Mouse (Mus musculus) heart, postnatal 0 days (tissue): ENCODE measurements around the gene Camta1. TPM values are rescaled to one million over a fixed set of nuclear protein-coding genes. Genes with fewer than 3 reads are reported as not detected.
A peak's percentile ranks its signal among the peaks of the same experiment; 100 is the strongest.

ENCODE experiments used
- ATAC-seq: fragments of 200-750 bp; cut with Nextera tagmentation; 2 replicates; pipeline ENCODE4 v1.8.0; 2017; ENCODE audit warnings: low read depth, moderate number of reproducible peaks, moderate library complexity; ENCODE audit not compliant: insufficient read depth
- DNase-seq: peaks from one replicate; pipeline ENCODE4 v3.0.0-alpha.2; 2016; ENCODE audit warnings: low spot score
- H3K27ac ChIP-seq: fragments of 300-500 bp; sonication (generic); 2 replicates; pipeline ENCODE4 v1.5.1; 2014; ENCODE audit warnings: low read depth, mild to moderate bottlenecking
- H3K27me3 ChIP-seq: fragments of 300-500 bp; sonication (generic); 2 replicates; pipeline ENCODE4 v1.6.1; 2014; ENCODE audit warnings: low read length, mixed read lengths; ENCODE audit not compliant: control insufficient read depth, insufficient read depth
- H3K36me3 ChIP-seq: fragments of 300-500 bp; sonication (generic); replicated peaks from 2 replicates; pipeline ENCODE4 v1.6.1; 2014; ENCODE audit warnings: low read length, mixed read lengths; ENCODE audit not compliant: control insufficient read depth, insufficient read depth
- H3K4me1 ChIP-seq: fragments of 300-500 bp; sonication (generic); 2 replicates; pipeline ENCODE4 v1.6.1; 2014; ENCODE audit warnings: antibody characterized with exemption; ENCODE audit not compliant: control insufficient read depth, insufficient read depth
- H3K4me2 ChIP-seq: fragments of 300-500 bp; sonication (generic); 2 replicates; pipeline ENCODE4 v1.6.1; 2014; ENCODE audit warnings: low read depth, mild to moderate bottlenecking, low read length, moderate library complexity
- H3K4me3 ChIP-seq: fragments of 300-500 bp; sonication (generic); 2 replicates; pipeline ENCODE4 v1.5.1; 2014; ENCODE audit warnings: low read depth, low read length
- H3K9ac ChIP-seq: fragments of 300-500 bp; sonication (generic); replicated peaks from 2 replicates; pipeline ENCODE4 v1.6.1; 2014; ENCODE audit warnings: low read depth, low read length, mixed read lengths
- H3K9me3 ChIP-seq: fragments of 300-500 bp; sonication (generic); replicated peaks from 2 replicates; pipeline ENCODE4 v1.6.1; 2016; ENCODE audit warnings: low read length; ENCODE audit not compliant: control insufficient read depth
- CTCF ChIP-seq: IDR thresholded peaks from 2 replicates; pipeline ENCODE4 v1.5.1; 2016; ENCODE audit warnings: antibody characterized with exemption, control low read depth, low read depth
- EP300 ChIP-seq: IDR thresholded peaks from 2 replicates; pipeline ENCODE4 v1.6.1; 2016; ENCODE audit warnings: antibody characterized with exemption, low read depth
- WGBS: fragments of 180-500 bp; shearing (Covaris S2); extraction: QIAGEN DNeasy Blood & Tissue Kit; methylation state at CpG from one replicate; pipeline ENCODE4 v1.1.7; 2014; 5-methylcytosine and 5-hydroxymethylcytosine counted together
- polyA plus RNA-seq: library from polyadenylated mRNA; unstranded; fragments of >200 nt; fragmentation: Nextera tagmentation; extraction: Ambion mirVana; gene quantifications from 2 replicates; pipeline ENCODE4 v1.2.1, GENCODE M21; 2015
- total RNA-seq: library from RNA; depleted of rRNA; stranded (reverse); fragments of >200 nt; gene quantifications from 2 replicates; pipeline ENCODE4 v1.2.3, GENCODE M21; 2014; ENCODE audit warnings: low replicate concordance

Gene Camta1
- total and polyA plus RNA-seq, 2 experiments from 2014 or later, result 72.7 to 240 TPM

DNA sequence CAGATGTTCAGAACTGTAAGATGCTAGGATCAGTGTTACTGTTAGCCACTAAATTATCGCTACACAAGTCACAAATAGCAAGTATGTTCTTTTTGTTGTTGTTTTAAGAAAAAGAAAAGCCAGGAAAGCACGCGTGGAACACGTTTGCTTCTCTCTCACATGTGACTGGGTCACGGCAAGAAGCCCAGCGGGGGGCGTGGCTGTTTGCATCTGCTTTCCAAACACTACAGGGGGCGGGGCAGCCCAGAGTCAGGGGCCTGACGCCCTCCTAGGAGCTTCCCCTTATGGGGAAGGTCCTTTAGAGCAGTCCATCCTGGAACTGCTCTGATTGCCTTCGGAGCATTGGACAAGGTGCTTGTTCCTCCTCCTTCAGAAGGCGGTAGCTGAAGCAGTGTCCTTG lies 524.1 kb downstream of the Camta1 start:
- TF ChIP-seq CTCF, result no peak
- no peak for TF ChIP-seq EP300
- no peak overlapping the region for H3K4me3 ChIP-seq
- DNase-seq, result no peak
- no peak overlapping the region for H3K27ac ChIP-seq
- no peaks in the 10 kb centered on the region for H3K4me1 ChIP-seq
- no peaks in the 10 kb centered on the region for H3K36me3 ChIP-seq
- H3K27me3 ChIP-seq, result 0 out of 2 replicates have a peak, but pooled peaks cover 3% of the 10 kb centered on the region
- WGBS, result 35% methylated on average over 11 of the region's 11 CpGs
- ATAC-seq, result no peak
- H3K4me2 ChIP-seq, result no peak overlapping the region
- no peaks in the 10 kb centered on the region for H3K9me3 ChIP-seq
- H3K9ac ChIP-seq, result no peak overlapping the region

DNA sequence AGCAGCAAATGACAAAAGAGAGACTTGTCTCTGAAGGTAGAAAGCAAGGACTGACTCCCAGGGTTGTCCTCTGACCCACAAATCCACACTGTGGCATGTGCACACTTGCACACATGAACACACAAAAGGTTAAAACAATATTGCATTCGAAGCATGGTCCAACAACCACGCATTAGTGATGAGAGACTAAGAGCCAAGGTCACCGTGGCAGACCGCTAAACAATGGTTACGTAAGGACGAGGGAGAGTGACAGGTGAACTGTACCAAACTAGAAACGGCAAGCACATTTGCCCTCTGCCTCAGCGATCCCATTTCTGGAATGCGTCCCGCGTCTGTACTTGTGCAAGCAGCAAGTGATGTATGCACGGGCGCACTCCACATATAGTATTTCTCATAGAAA lies 525.3 kb downstream of the Camta1 start:
- Histone ChIP-seq H3K4me1 (no peaks in the 10 kb centered on the region), H3K9ac (no peak overlapping the region), H3K9me3 (no peaks in the 10 kb centered on the region), H3K27ac (no peak overlapping the region), H3K4me3 (no peak overlapping the region), H3K36me3 (no peaks in the 10 kb centered on the region), H3K27me3 (0 out of 2 replicates have a peak, but pooled peaks cover 3% of the 10 kb centered on the region), H3K4me2 (no peak overlapping the region)
- TF ChIP-seq EP300 (no peak), CTCF (no peak)
- ATAC-seq, result no peak
- DNase-seq, result no peak
- WGBS, result 87% methylated on average over 13 of the region's 13 CpGs

DNA sequence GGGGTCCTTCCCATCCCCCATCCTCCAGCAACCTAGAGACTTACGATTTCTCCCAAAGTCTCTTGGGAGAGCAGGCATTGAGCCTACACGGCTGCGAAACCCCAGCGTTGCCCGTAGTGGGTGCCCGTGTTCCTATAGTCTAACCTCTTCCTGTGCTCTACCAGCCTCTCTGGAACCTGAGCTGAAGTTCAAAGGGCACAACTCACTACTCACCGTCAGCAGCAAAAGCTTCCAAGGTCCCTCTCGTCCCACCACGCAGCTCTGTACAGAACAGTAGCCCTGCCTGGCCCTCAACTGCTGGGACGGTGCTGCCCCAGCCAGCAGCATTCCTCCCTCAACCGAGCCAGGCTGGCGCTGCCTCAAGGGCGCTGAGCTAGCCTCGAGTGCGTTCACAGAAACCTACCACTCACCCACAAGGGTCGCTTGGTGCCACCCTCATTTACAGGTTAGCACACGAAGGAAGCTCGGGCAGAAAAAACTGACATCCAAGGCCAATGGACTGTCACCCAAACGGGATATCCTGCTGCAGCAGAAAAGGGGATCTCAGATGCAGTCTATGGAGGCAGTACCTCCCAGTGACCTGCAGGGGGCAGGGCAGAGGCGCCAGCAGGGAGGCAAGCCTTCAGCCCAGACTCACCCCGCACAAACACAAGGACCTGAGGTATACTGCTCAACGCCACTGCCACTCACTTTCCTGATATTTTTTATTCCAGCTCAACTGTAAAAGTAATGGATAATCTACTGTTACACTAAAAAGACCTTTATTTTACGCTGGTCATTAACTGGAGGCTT lies 526.5 kb downstream of the Camta1 start:
- Histone ChIP-seq H3K27ac (no peak overlapping the region), H3K9ac (no peak overlapping the region), H3K4me3 (no peak overlapping the region), H3K4me1 (no peaks in the 10 kb centered on the region), H3K4me2 (no peak overlapping the region), H3K36me3 (no peaks in the 10 kb centered on the region), H3K27me3 (0 out of 2 replicates have a peak, but pooled peaks cover 3% of the 10 kb centered on the region), H3K9me3 (no peaks in the 10 kb centered on the region)
- ATAC-seq (no peak), DNase-seq (peak; percentile 31)
- TF ChIP-seq EP300, result no peak
- peak; percentile 72 for TF ChIP-seq CTCF
- 46% methylated on average over 23 of the region's 23 CpGs for WGBS

GRCm38 (mm10) chr4:151332074-151332849 lies 529.4 kb downstream of the Camta1 start:
- Histone ChIP-seq H3K4me2 (no peak overlapping the region), H3K4me1 (no peaks in the 10 kb centered on the region), H3K4me3 (no peak overlapping the region), H3K27me3 (no peaks in the 10 kb centered on the region), H3K9ac (no peak overlapping the region), H3K27ac (no peak overlapping the region), H3K36me3 (no peaks in the 10 kb centered on the region), H3K9me3 (no peaks in the 10 kb centered on the region)
- 75% methylated on average over 19 of the region's 19 CpGs for WGBS
- DNase-seq (no peak), ATAC-seq (no peak)
- no peak for TF ChIP-seq EP300
- no peak for TF ChIP-seq CTCF

- 62% methylated on average over 8 of the region's 8 CpGs for WGBS
- no peaks in the 10 kb centered on the region for H3K27me3 ChIP-seq
- H3K4me2 ChIP-seq, result no peak overlapping the region
- H3K9me3 ChIP-seq, result no peaks in the 10 kb centered on the region
- TF ChIP-seq EP300, result no peak
- TF ChIP-seq CTCF, result peak; percentile 23; the same call in 1 of the 2 replicates
- H3K36me3 ChIP-seq, result no peaks in the 10 kb centered on the region
- DNase-seq, result no peak
- H3K27ac ChIP-seq, result no peak overlapping the region
- no peak for ATAC-seq
- 0 out of 2 replicates have a peak, but pooled peaks cover under 1% of the 10 kb centered on the region for H3K4me1 ChIP-seq
- no peak overlapping the region for H3K4me3 ChIP-seq
- no peak overlapping the region for H3K9ac ChIP-seq
Observed at GRCm38 (mm10) chr4:151330983-151331382, 530.7 kb downstream of the Camta1 start.
